Mouse (Mus musculus): ENCODE measurements around the gene March10. TPM values are rescaled to one million over a fixed set of nuclear protein-coding genes. Genes with fewer than 3 reads are reported as not detected.

March10 gene
- polyA plus RNA-seq, 2 experiments = 0.18 TPM; not detected in 1

- H3K4me2 ChIP-seq (replicated peaks; ENCODE audit: low read depth, low read length, severe bottlenecking) = peak overlapping the region; percentile 73
- H3K9me3 ChIP-seq (ENCODE audit: control insufficient read depth, low read length) = no peaks in the 10 kb centered on the region
- H3K9ac ChIP-seq (ENCODE audit: low read depth, low read length, severe bottlenecking) = peak overlapping the region; percentile 51
- peaks cover 11% of the 10 kb centered on the region for H3K4me1 ChIP-seq (ENCODE audit: control insufficient read depth, insufficient read depth, low read length)
- H3K4me3 ChIP-seq (replicated peaks; ENCODE audit: low read length) = peak overlapping the region; percentile 46
- DNase-seq (ENCODE audit: low spot score) (no peak), ATAC-seq (ENCODE audit: low FRiP score, low read depth) (0 out of 2 replicates have a peak, but pooled peaks have one; percentile 20)
- no peaks in the 10 kb centered on the region for H3K27me3 ChIP-seq (ENCODE audit: control insufficient read depth, insufficient read depth, low read length)
- no peaks in the 10 kb centered on the region for H3K36me3 ChIP-seq (ENCODE audit: control insufficient read depth, insufficient read depth, low read length)
- no peak for TF ChIP-seq POLR2A (IDR thresholded peaks at IDR 0.05; ENCODE audit: borderline replicate concordance, extremely low read depth, insufficient read depth, insufficient read length)
- WGBS = 48% methylated on average over 12 of the region's 12 CpGs
- H3K27ac ChIP-seq (replicated peaks; ENCODE audit: low read depth, low read length) = no peak overlapping the region
Measured at GRCm38 (mm10) chr11:105363598-105364385, 92.7 kb downstream of the March10 start.

DNA sequence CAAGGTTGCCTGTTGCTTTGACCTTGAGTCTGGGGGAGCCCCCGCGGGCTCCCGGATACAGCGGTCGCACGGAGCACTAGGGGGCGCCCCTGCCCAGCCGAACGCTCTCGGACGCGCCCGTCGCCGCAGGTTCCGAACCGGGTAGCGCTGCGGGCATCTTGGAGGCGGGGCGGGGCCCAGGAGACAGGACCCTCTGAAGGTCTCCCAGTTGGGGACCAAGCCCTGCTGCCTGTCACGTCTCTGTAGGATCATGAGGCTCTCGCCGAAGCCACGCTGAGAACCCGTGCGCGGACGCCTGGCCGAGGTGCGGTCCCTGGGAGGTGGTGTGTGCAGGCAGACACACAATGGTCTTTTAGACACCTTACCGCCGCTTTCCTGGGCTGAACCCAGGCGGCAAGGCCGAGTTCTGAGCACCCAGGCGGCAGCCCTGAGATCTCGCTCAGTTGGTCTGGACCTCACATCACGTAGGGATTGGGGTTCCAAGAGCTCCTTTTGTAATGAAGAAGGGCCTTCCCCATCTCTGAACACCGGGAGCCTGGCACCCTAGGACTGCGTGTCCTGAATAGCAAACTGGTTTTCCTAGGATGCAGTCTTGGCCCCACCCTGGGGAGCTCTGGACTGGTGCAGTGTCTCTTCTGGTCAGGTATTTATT is 93.5 kb downstream of the March10 start:
- Histone ChIP-seq H3K4me2 (replicated peaks; ENCODE audit: low read depth, low read length, severe bottlenecking) (peak overlapping the region; percentile 73), H3K9ac (ENCODE audit: low read depth, low read length, severe bottlenecking) (peak overlapping the region; percentile 51), H3K4me3 (replicated peaks; ENCODE audit: low read length) (peak overlapping the region; percentile 46), H3K9me3 (ENCODE audit: control insufficient read depth, low read length) (no peaks in the 10 kb centered on the region), H3K27me3 (ENCODE audit: control insufficient read depth, insufficient read depth, low read length) (no peaks in the 10 kb centered on the region), H3K4me1 (ENCODE audit: control insufficient read depth, insufficient read depth, low read length) (peaks cover 11% of the 10 kb centered on the region), H3K36me3 (ENCODE audit: control insufficient read depth, insufficient read depth, low read length) (no peaks in the 10 kb centered on the region), H3K27ac (replicated peaks; ENCODE audit: low read depth, low read length) (no peak overlapping the region)
- ATAC-seq (ENCODE audit: low FRiP score, low read depth) (peak; percentile 74), DNase-seq (ENCODE audit: low spot score) (peak; percentile 68)
- TF ChIP-seq POLR2A (IDR thresholded peaks at IDR 0.05; ENCODE audit: borderline replicate concordance, extremely low read depth, insufficient read depth, insufficient read length) = no peak
- WGBS = 1% methylated on average over 40 of the region's 40 CpGs

GRCm38 (mm10) chr11:105362041-105362765 is 94.3 kb downstream of the March10 start:
- WGBS = 82% methylated on average over 4 of the region's 4 CpGs
- no peaks in the 10 kb centered on the region for H3K27me3 ChIP-seq (ENCODE audit: control insufficient read depth, insufficient read depth, low read length)
- DNase-seq (ENCODE audit: low spot score) = no peak

DNA sequence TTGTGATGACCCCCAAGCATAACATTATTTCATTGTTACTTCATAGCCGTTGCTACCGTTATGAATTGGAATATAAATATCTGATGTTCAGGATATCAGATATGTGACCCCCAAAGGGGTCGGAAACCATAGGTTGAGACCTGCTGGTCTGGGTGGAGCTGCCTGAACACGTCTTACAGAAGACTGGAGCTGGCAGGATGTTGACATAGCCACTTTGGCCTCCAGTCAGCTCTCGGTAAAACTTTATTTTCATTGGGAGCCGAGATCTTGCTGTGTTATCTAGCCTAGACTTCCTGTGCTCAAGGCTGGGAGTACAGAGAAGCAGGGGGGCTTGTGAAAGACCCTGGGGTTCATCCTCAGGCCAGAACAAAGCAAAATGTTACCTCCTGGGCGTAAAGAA is 100.2 kb downstream of the March10 start:
- no peak for TF ChIP-seq POLR2A (IDR thresholded peaks at IDR 0.05; ENCODE audit: borderline replicate concordance, extremely low read depth, insufficient read depth, insufficient read length)

More at GRCm38 (mm10) chr11:105362041-105362765, 94.3 kb downstream of the March10 start:
- H3K9me3 ChIP-seq (ENCODE audit: control insufficient read depth, low read length) = no peaks in the 10 kb centered on the region
- no peak overlapping the region for H3K4me2 ChIP-seq (replicated peaks; ENCODE audit: low read depth, low read length, severe bottlenecking)
- peaks cover 11% of the 10 kb centered on the region for H3K4me1 ChIP-seq (ENCODE audit: control insufficient read depth, insufficient read depth, low read length)
- no peaks in the 10 kb centered on the region for H3K36me3 ChIP-seq (ENCODE audit: control insufficient read depth, insufficient read depth, low read length)
- no peak overlapping the region for H3K9ac ChIP-seq (ENCODE audit: low read depth, low read length, severe bottlenecking)
- no peak for TF ChIP-seq POLR2A (IDR thresholded peaks at IDR 0.05; ENCODE audit: borderline replicate concordance, extremely low read depth, insufficient read depth, insufficient read length)
- no peak for ATAC-seq (ENCODE audit: low FRiP score, low read depth)
- H3K4me3 ChIP-seq (replicated peaks; ENCODE audit: low read length) = no peak overlapping the region
- no peak overlapping the region for H3K27ac ChIP-seq (replicated peaks; ENCODE audit: low read depth, low read length)

DNA sequence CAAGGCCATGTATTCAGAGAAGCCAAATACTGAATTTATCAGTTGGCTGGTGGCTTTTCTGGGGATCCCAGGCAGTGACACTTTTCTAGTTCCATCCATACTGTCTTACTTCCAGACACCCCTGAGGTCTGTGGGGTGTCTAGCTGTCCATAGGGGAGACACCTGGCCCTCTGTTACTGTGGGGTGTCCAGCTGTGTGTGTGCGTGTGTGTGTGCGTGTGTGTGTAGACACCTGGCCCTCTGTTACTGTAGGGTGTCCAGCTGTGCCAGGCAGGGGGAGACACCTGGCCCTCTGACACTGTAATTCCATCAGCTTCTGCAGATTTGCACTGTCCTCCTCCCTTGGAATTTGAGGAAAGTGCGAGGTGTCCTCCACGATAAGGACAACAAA is 102.6 kb downstream of the March10 start:
- H3K27me3 ChIP-seq (ENCODE audit: control insufficient read depth, insufficient read depth, low read length) = no peaks in the 10 kb centered on the region
- no peaks in the 10 kb centered on the region for H3K9me3 ChIP-seq (ENCODE audit: control insufficient read depth, low read length)
- H3K9ac ChIP-seq (ENCODE audit: low read depth, low read length, severe bottlenecking) = no peak overlapping the region
- H3K4me1 ChIP-seq (ENCODE audit: control insufficient read depth, insufficient read depth, low read length) = peaks cover 20% of the 10 kb centered on the region
- no peak overlapping the region for H3K27ac ChIP-seq (replicated peaks; ENCODE audit: low read depth, low read length)
- peaks cover 23% of the 10 kb centered on the region for H3K36me3 ChIP-seq (ENCODE audit: control insufficient read depth, insufficient read depth, low read length)
- no peak overlapping the region for H3K4me3 ChIP-seq (replicated peaks; ENCODE audit: low read length)
- no peak for DNase-seq (ENCODE audit: low spot score)
- no peak overlapping the region for H3K4me2 ChIP-seq (replicated peaks; ENCODE audit: low read depth, low read length, severe bottlenecking)
- no peak for ATAC-seq (ENCODE audit: low FRiP score, low read depth)
- TF ChIP-seq POLR2A (IDR thresholded peaks at IDR 0.05; ENCODE audit: borderline replicate concordance, extremely low read depth, insufficient read depth, insufficient read length) = no peak
- WGBS = 74% methylated on average over 4 of the region's 4 CpGs

More for the DNA sequence above, 100.2 kb downstream of the March10 start:
- peaks cover 20% of the 10 kb centered on the region for H3K4me1 ChIP-seq (ENCODE audit: control insufficient read depth, insufficient read depth, low read length)
- no peak overlapping the region for H3K4me3 ChIP-seq (replicated peaks; ENCODE audit: low read length)
- H3K36me3 ChIP-seq (ENCODE audit: control insufficient read depth, insufficient read depth, low read length) = no peaks in the 10 kb centered on the region
- 70% methylated on average over 7 of the region's 7 CpGs for WGBS
- no peaks in the 10 kb centered on the region for H3K9me3 ChIP-seq (ENCODE audit: control insufficient read depth, low read length)
- DNase-seq (ENCODE audit: low spot score) (no peak), ATAC-seq (ENCODE audit: low FRiP score, low read depth) (no peak)
- H3K4me2 ChIP-seq (replicated peaks; ENCODE audit: low read depth, low read length, severe bottlenecking) = no peak overlapping the region
- no peak overlapping the region for H3K9ac ChIP-seq (ENCODE audit: low read depth, low read length, severe bottlenecking)
- no peaks in the 10 kb centered on the region for H3K27me3 ChIP-seq (ENCODE audit: control insufficient read depth, insufficient read depth, low read length)
- H3K27ac ChIP-seq (replicated peaks; ENCODE audit: low read depth, low read length) = no peak overlapping the region
